Mouse (Mus musculus) stomach, postnatal 0 days (tissue): ENCODE data around the gene Zfhx3. TPM values are rescaled to one million over a fixed set of nuclear protein-coding genes. Genes with fewer than 3 reads are reported as not detected.

Experiments used
- ATAC-seq: fragments of 200-750 bp; cut with Nextera tagmentation; 2 replicates; pipeline ENCODE4 v1.8.0; 2017; ENCODE audit not compliant: low FRiP score, low TSS enrichment
- DNase-seq: peaks from one replicate; pipeline ENCODE4 v3.0.0-alpha.2; 2016; ENCODE audit warnings: low spot score
- H3K27ac ChIP-seq: fragments of 300-500 bp; sonication (generic); replicated peaks from 2 replicates; pipeline ENCODE4 v1.5.1; 2014; ENCODE audit warnings: mild to moderate bottlenecking, control low read depth
- H3K27me3 ChIP-seq: fragments of 300-500 bp; sonication (generic); 2 replicates; pipeline ENCODE4 v1.6.1; 2014; ENCODE audit warnings: low read length; ENCODE audit not compliant: control insufficient read depth, insufficient read depth
- H3K36me3 ChIP-seq: fragments of 300-500 bp; sonication (generic); 2 replicates; pipeline ENCODE4 v1.6.1; 2014; ENCODE audit warnings: low read length, mixed read lengths; ENCODE audit not compliant: control insufficient read depth, insufficient read depth
- H3K4me1 ChIP-seq: fragments of 300-500 bp; sonication (generic); replicated peaks from 2 replicates; pipeline ENCODE4 v1.6.1; 2014; ENCODE audit warnings: antibody characterized with exemption; ENCODE audit not compliant: control insufficient read depth, insufficient read depth
- H3K4me2 ChIP-seq: fragments of 300-500 bp; sonication (generic); replicated peaks from 2 replicates; pipeline ENCODE4 v1.6.1; 2014; ENCODE audit warnings: low read depth, mild to moderate bottlenecking, control low read depth, moderate library complexity
- H3K4me3 ChIP-seq: fragments of 300-500 bp; sonication (generic); 2 replicates; pipeline ENCODE4 v1.5.1; 2014; ENCODE audit warnings: low read depth, low read length, control low read depth
- H3K9ac ChIP-seq: fragments of 300-500 bp; sonication (generic); 2 replicates; pipeline ENCODE4 v1.6.1; 2014; ENCODE audit warnings: mild to moderate bottlenecking, low read length, control low read depth, mixed read lengths
- H3K9me3 ChIP-seq: fragments of 300-500 bp; sonication (generic); 2 replicates; pipeline ENCODE4 v1.6.1; 2016; ENCODE audit warnings: low read length; ENCODE audit not compliant: control insufficient read depth
- CTCF ChIP-seq: IDR thresholded peaks from 2 replicates; pipeline ENCODE4 v1.5.1; 2016; ENCODE audit warnings: antibody characterized with exemption, low read depth, mild to moderate bottlenecking, moderate library complexity
- EP300 ChIP-seq: optimal IDR thresholded peaks from 2 replicates; pipeline ENCODE3; 2016; ENCODE audit warnings: antibody characterized with exemption
- WGBS: fragments of 180-500 bp; shearing (Covaris S2); extraction: QIAGEN DNeasy Blood & Tissue Kit; methylation state at CpG from one replicate; pipeline ENCODE4 v1.1.7; 2014; 5-methylcytosine and 5-hydroxymethylcytosine counted together
- polyA plus RNA-seq: library from polyadenylated mRNA; unstranded; fragments of >200 nt; fragmentation: Nextera tagmentation; extraction: Ambion mirVana; gene quantifications from 2 replicates; pipeline ENCODE4 v1.2.1, GENCODE M21; 2015

The Zfhx3 gene
- polyA plus RNA-seq, 1 experiment from 2014 or later, result 4.6 TPM

- Histone ChIP-seq H3K4me2 (no peak overlapping the region), H3K27ac (no peak overlapping the region), H3K36me3 (no peaks in the 10 kb centered on the region), H3K4me3 (no peak overlapping the region), H3K9ac (no peak overlapping the region), H3K27me3 (no peaks in the 10 kb centered on the region), H3K4me1 (no peaks in the 10 kb centered on the region), H3K9me3 (no peaks in the 10 kb centered on the region)
- ATAC-seq (no peak), DNase-seq (no peak)
- 86% methylated on average over 9 of the region's 9 CpGs for WGBS
- TF ChIP-seq CTCF (no peak), EP300 (no peak)
These were observed 965.6 kb downstream of the Zfhx3 start for GRCm38 (mm10) chr8:108908066-108908465.

DNA sequence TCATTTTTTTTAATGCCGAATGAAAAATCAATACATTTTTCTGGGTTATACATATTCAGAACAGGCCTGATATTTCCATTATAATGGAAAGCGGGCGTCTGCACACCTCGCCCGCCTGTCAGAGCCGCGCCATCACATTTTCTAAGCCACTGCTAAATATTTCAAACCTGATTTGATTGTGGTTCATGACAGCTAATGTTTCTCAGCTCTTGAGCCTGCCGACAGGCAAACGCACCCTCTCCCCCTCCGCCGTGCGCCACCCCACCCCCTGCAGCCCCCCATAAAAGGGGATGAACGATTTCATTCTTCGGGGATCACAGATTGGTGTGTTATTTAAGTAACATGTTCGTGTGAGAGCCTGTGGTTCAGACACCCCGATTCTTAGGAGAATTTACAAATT is 966.1 kb downstream of the Zfhx3 start:
- ATAC-seq (no peak), DNase-seq (no peak)
- WGBS, result 76% methylated on average over 16 of the region's 16 CpGs
- H3K27me3 ChIP-seq, result no peaks in the 10 kb centered on the region
- H3K36me3 ChIP-seq, result no peaks in the 10 kb centered on the region
- H3K9me3 ChIP-seq, result no peaks in the 10 kb centered on the region
- no peak overlapping the region for H3K4me3 ChIP-seq
- H3K4me1 ChIP-seq, result no peaks in the 10 kb centered on the region
- TF ChIP-seq EP300, result no peak
- no peak for TF ChIP-seq CTCF
- H3K9ac ChIP-seq, result no peak overlapping the region
- H3K4me2 ChIP-seq, result no peak overlapping the region
- no peak overlapping the region for H3K27ac ChIP-seq

DNA sequence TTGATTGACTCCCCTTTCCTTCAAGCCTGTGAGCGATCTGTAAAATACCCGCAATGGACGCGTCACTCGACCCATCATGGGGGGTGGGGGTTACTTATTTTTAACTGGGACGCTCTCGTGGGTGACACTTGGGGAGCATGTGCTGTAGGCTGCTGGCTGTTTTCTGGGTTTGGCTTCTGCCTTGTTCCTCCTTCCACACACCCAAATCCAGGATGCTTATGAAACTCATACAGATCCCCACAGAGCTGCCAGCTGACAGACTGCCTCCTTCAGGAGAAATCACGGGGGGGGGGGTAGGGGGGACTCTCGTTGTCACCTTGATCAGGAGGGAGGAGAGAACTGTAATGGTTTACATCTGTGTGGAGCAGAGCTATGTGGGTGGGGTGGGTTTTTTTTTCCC is 966.6 kb downstream of the Zfhx3 start:
- Histone ChIP-seq H3K36me3 (no peaks in the 10 kb centered on the region), H3K4me1 (no peaks in the 10 kb centered on the region), H3K9ac (no peak overlapping the region), H3K9me3 (no peaks in the 10 kb centered on the region), H3K27me3 (no peaks in the 10 kb centered on the region), H3K27ac (no peak overlapping the region), H3K4me3 (no peak overlapping the region), H3K4me2 (no peak overlapping the region)
- WGBS, result 67% methylated on average over 9 of the region's 9 CpGs
- TF ChIP-seq EP300 (no peak), CTCF (no peak)
- no peak for ATAC-seq
- DNase-seq, result no peak

GRCm38 (mm10) chr8:108909455-108909854 is 967.0 kb downstream of the Zfhx3 start:
- 79% methylated on average over 2 of the region's 2 CpGs for WGBS
- Histone ChIP-seq H3K9me3 (no peaks in the 10 kb centered on the region), H3K9ac (no peak overlapping the region), H3K27ac (no peak overlapping the region), H3K36me3 (no peaks in the 10 kb centered on the region), H3K4me1 (no peaks in the 10 kb centered on the region), H3K4me3 (no peak overlapping the region), H3K4me2 (no peak overlapping the region), H3K27me3 (no peaks in the 10 kb centered on the region)
- TF ChIP-seq EP300 (no peak), CTCF (no peak)
- DNase-seq (no peak), ATAC-seq (0 out of 2 replicates have a peak, but pooled peaks have one; percentile 22)

DNA sequence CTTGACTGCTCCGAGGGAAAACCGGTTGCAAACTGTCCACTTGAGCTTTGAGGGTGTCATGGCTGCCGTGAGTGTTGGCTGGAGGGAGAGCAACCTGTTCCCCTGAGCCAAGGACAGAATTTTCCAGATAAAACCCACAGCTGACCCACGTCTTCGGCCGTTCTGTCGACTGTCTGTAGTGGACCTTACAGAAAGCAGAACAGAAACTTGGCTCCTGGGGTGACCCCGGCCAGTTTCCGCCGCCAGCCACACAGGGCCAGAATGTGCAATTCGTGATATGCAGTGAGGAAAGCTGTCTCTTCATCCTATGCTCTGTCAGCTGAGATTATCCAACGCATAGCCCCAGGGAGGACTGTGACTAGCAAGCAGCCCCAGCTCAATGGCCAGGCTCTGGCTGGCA is 968.4 kb downstream of the Zfhx3 start:
- H3K4me3 ChIP-seq, result no peak overlapping the region
- no peaks in the 10 kb centered on the region for H3K4me1 ChIP-seq
- DNase-seq (no peak), ATAC-seq (no peak)
- H3K27ac ChIP-seq, result peak overlapping the region; percentile 46; the same call in 1 of the 2 replicates
- no peaks in the 10 kb centered on the region for H3K9me3 ChIP-seq
- TF ChIP-seq EP300 (no peak), CTCF (no peak)
- no peak overlapping the region for H3K4me2 ChIP-seq
- H3K9ac ChIP-seq, result no peak overlapping the region
- H3K36me3 ChIP-seq, result no peaks in the 10 kb centered on the region
- 57% methylated on average over 12 of the region's 12 CpGs for WGBS
- no peaks in the 10 kb centered on the region for H3K27me3 ChIP-seq

- Histone ChIP-seq H3K27me3 (no peaks in the 10 kb centered on the region), H3K27ac (no peak overlapping the region), H3K4me2 (no peak overlapping the region), H3K4me1 (no peaks in the 10 kb centered on the region), H3K36me3 (no peaks in the 10 kb centered on the region), H3K4me3 (no peak overlapping the region), H3K9ac (no peak overlapping the region), H3K9me3 (no peaks in the 10 kb centered on the region)
- WGBS, result 8% methylated on average over 6 of the region's 6 CpGs
- DNase-seq (peak; percentile 84), ATAC-seq (no peak)
- peak; percentile 99 for TF ChIP-seq CTCF
- no peak for TF ChIP-seq EP300
These were observed 969.1 kb downstream of the Zfhx3 start for GRCm38 (mm10) chr8:108911511-108911910.
